Mouse (Mus musculus): Measurements from ENCODE around the gene Wnt8b. TPM values are rescaled to one million over a fixed set of nuclear protein-coding genes. Genes with fewer than 3 reads are reported as not detected.

Gene Wnt8b
- polyA plus RNA-seq, 1 experiment: not detected

DNA sequence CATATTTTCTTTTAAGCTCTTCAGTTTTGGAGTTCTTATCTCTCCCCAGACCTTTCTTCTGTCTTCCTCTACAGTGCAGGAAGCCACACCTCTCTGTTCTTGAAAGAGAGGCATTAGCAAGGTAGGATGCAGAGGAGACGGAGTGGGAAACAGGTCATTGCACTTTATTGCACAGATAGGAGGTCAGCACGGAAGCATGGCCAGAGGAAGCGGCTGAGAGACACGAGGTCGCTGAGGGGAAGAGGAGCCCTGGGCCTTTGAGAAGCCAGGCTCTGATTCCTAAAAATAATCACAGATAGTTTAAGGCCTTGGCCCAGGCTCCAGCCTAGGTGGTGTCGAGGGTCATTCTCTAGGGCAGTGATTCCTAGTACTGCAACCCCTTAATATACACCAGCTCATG, 22.5 kb downstream of the Wnt8b start:
- TF ChIP-seq CTCF (IDR thresholded peaks at IDR 0.05; ENCODE audit: extremely low read depth, insufficient read length, insufficient replicate concordance, low read depth, low read length): no peak
- TF ChIP-seq POLR2A (IDR thresholded peaks at IDR 0.05; ENCODE audit: low read depth, low read length): no peak
- Histone ChIP-seq H3K4me3 (ENCODE audit: low read depth, low read length) (no peak overlapping the region), H3K4me1 (ENCODE audit: control insufficient read depth, insufficient read depth, insufficient read length, low read length) (peaks cover 9% of the 10 kb centered on the region; the same call in 1 of the 2 replicates), H3K27ac (ENCODE audit: insufficient read depth, low read depth, low read length) (no peak overlapping the region), H3K36me3 (ENCODE audit: control insufficient read depth, insufficient read depth, low read length) (no peaks in the 10 kb centered on the region), H3K27me3 (ENCODE audit: control insufficient read depth, insufficient read depth, low read length) (peaks cover 22% of the 10 kb centered on the region)
- 63% methylated on average over 6 of the region's 6 CpGs for WGBS

DNA sequence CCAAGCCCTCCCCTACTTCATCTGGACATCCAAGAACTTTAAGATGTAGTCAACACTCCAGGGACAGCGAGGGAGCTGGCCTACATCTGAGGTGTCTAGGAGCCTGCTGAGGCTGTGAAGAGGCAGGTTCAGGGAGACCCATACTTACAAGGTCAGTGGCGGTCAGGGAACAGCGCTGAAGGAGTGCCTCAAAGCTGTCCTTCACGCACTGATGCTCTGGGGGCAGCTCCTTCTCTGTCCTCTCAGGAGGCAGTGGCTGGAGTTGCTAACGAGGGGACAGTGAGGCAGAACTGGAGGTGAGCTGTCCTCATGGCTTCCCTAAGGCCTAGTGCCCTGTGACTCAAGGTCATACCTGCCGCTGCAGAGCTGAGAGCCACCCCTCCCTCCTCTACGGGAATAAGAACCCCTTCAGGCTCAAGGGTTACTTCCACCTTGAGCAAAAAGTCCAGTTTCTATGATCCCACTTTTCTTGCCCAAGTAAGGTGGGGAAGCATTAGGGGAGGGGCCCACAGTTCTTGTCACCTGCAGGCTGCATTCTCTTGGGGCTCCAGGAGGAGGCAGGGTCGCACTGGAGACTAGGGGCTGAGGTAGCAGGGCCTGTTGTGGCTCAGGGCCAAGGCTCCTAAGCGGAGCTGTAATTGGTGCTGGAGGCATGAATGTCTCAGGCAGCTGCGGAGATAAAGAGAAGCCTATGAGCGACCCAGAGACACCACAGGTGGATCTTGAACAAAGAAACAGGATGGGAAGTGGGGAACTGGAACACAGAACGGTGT, 24.9 kb downstream of the Wnt8b start:
- no peak for TF ChIP-seq POLR2A (IDR thresholded peaks at IDR 0.05; ENCODE audit: low read depth, low read length)
- WGBS: 63% methylated on average over 12 of the region's 12 CpGs
- peaks cover 2% of the 10 kb centered on the region; the same call in 1 of the 2 replicates for H3K4me1 ChIP-seq (ENCODE audit: control insufficient read depth, insufficient read depth, insufficient read length, low read length)

DNA sequence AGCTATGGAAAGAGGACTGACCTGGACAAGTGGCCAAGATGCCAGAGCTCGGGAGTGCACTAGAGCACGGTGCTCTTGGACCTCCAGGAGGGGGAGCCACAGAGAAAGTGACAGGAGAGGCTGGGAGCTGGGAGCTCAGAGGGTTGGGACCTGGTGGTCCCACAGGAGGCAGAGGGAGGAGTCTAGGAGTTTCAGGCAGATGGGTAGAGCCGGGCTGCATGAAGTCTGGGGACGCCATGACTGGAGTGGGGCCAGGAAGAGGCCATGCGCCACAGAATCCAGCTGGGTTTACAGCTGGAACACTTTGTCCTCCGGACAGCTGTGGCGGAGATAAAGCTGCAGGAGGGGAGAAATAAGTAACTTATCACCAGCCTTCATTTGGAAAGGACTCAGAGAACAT, 25.9 kb downstream of the Wnt8b start:
- Histone ChIP-seq H3K27ac (ENCODE audit: insufficient read depth, low read depth, low read length) (no peak overlapping the region), H3K4me1 (ENCODE audit: control insufficient read depth, insufficient read depth, insufficient read length, low read length) (peaks cover 2% of the 10 kb centered on the region; the same call in 1 of the 2 replicates), H3K27me3 (ENCODE audit: control insufficient read depth, insufficient read depth, low read length) (no peaks in the 10 kb centered on the region; the same call in 1 of the 2 replicates), H3K36me3 (ENCODE audit: control insufficient read depth, insufficient read depth, low read length) (no peaks in the 10 kb centered on the region), H3K4me3 (ENCODE audit: low read depth, low read length) (no peak overlapping the region)
- WGBS: 18% methylated on average over 7 of the region's 7 CpGs
- no peak for TF ChIP-seq POLR2A (IDR thresholded peaks at IDR 0.05; ENCODE audit: low read depth, low read length)
- no peak for TF ChIP-seq CTCF (IDR thresholded peaks at IDR 0.05; ENCODE audit: extremely low read depth, insufficient read length, insufficient replicate concordance, low read depth, low read length)

More for the DNA sequence above, 24.9 kb downstream of the Wnt8b start:
- no peak overlapping the region for H3K4me3 ChIP-seq (ENCODE audit: low read depth, low read length)
- no peaks in the 10 kb centered on the region; the same call in 1 of the 2 replicates for H3K27me3 ChIP-seq (ENCODE audit: control insufficient read depth, insufficient read depth, low read length)
- H3K36me3 ChIP-seq (ENCODE audit: control insufficient read depth, insufficient read depth, low read length): no peaks in the 10 kb centered on the region
- H3K27ac ChIP-seq (ENCODE audit: insufficient read depth, low read depth, low read length): no peak overlapping the region

GRCm38 (mm10) chr19:44525551-44526205, 32.4 kb downstream of the Wnt8b start:
- WGBS: 73% methylated on average over 9 of the region's 9 CpGs
- TF ChIP-seq CTCF (IDR thresholded peaks at IDR 0.05; ENCODE audit: extremely low read depth, insufficient read length, insufficient replicate concordance, low read depth, low read length) (no peak), POLR2A (IDR thresholded peaks at IDR 0.05; ENCODE audit: low read depth, low read length) (no peak)
- H3K27ac ChIP-seq (ENCODE audit: insufficient read depth, low read depth, low read length): no peak overlapping the region
- H3K4me1 ChIP-seq (ENCODE audit: control insufficient read depth, insufficient read depth, insufficient read length, low read length): no peaks in the 10 kb centered on the region
- no peaks in the 10 kb centered on the region for H3K36me3 ChIP-seq (ENCODE audit: control insufficient read depth, insufficient read depth, low read length)
- H3K27me3 ChIP-seq (ENCODE audit: control insufficient read depth, insufficient read depth, low read length): no peaks in the 10 kb centered on the region
- no peak overlapping the region for H3K4me3 ChIP-seq (ENCODE audit: low read depth, low read length)

- no peak overlapping the region for H3K4me3 ChIP-seq (ENCODE audit: low read depth, low read length)
- WGBS: 78% methylated on average over 6 of the region's 6 CpGs
- TF ChIP-seq POLR2A (IDR thresholded peaks at IDR 0.05; ENCODE audit: low read depth, low read length) (no peak), CTCF (IDR thresholded peaks at IDR 0.05; ENCODE audit: extremely low read depth, insufficient read length, insufficient replicate concordance, low read depth, low read length) (no peak)
These were observed 36.7 kb downstream of the Wnt8b start for GRCm38 (mm10) chr19:44530018-44530417.

DNA sequence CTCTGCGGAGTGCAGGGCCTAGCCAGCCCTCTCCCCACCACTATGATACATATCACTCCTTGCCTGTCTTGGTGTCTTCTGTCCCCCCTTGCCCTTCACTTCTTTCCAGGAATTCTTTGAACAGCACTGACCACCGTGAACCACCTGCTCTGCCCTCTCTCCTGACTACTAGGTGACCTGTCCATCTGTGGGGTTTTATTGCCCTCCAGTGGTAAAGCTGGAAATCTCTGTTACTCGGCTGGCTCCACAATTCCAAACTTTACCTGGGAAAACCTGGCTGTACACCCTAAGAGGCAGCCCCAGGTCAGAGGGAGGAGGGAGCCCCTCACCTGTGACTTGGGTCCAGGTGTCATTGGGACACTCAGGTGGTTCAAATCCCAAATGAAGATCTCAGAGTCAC, 42.1 kb downstream of the Wnt8b start:
- WGBS: 40% methylated on average over 3 of the region's 3 CpGs
- no peak overlapping the region for H3K27ac ChIP-seq (ENCODE audit: insufficient read depth, low read depth, low read length)
- no peak overlapping the region for H3K4me3 ChIP-seq (ENCODE audit: low read depth, low read length)
- H3K4me1 ChIP-seq (ENCODE audit: control insufficient read depth, insufficient read depth, insufficient read length, low read length): no peaks in the 10 kb centered on the region
- TF ChIP-seq CTCF (IDR thresholded peaks at IDR 0.05; ENCODE audit: extremely low read depth, insufficient read length, insufficient replicate concordance, low read depth, low read length) (no peak), POLR2A (IDR thresholded peaks at IDR 0.05; ENCODE audit: low read depth, low read length) (no peak)
- H3K36me3 ChIP-seq (ENCODE audit: control insufficient read depth, insufficient read depth, low read length): no peaks in the 10 kb centered on the region
- H3K27me3 ChIP-seq (ENCODE audit: control insufficient read depth, insufficient read depth, low read length): no peaks in the 10 kb centered on the region

More at GRCm38 (mm10) chr19:44530018-44530417, 36.7 kb downstream of the Wnt8b start:
- no peaks in the 10 kb centered on the region for H3K36me3 ChIP-seq (ENCODE audit: control insufficient read depth, insufficient read depth, low read length)
- no peaks in the 10 kb centered on the region for H3K4me1 ChIP-seq (ENCODE audit: control insufficient read depth, insufficient read depth, insufficient read length, low read length)
- H3K27ac ChIP-seq (ENCODE audit: insufficient read depth, low read depth, low read length): no peak overlapping the region
- H3K27me3 ChIP-seq (ENCODE audit: control insufficient read depth, insufficient read depth, low read length): no peaks in the 10 kb centered on the region

DNA sequence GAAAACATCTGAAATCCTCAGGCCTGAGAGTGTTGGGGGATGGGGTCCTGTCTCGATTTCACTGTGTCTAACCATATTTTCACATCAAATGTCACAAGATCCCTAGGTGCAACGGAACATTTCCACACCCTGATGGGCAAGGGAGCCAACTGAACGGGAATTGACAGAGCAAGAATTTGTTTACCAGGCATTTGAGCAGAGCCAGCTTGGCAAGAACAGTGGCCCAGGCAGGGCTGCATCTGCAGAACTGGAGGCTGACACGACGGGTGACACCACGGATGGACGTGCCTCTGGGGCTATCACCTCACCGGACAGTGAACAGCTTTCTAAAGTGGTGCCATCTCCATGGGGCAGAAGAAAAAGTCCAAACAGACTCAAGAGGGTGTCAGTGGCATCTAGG, 44.1 kb downstream of the Wnt8b start:
- Histone ChIP-seq H3K27me3 (ENCODE audit: control insufficient read depth, insufficient read depth, low read length) (no peaks in the 10 kb centered on the region), H3K4me1 (ENCODE audit: control insufficient read depth, insufficient read depth, insufficient read length, low read length) (no peaks in the 10 kb centered on the region), H3K4me3 (ENCODE audit: low read depth, low read length) (no peak overlapping the region), H3K36me3 (ENCODE audit: control insufficient read depth, insufficient read depth, low read length) (no peaks in the 10 kb centered on the region), H3K27ac (ENCODE audit: insufficient read depth, low read depth, low read length) (no peak overlapping the region)
- no peak for TF ChIP-seq CTCF (IDR thresholded peaks at IDR 0.05; ENCODE audit: extremely low read depth, insufficient read length, insufficient replicate concordance, low read depth, low read length)
- no peak for TF ChIP-seq POLR2A (IDR thresholded peaks at IDR 0.05; ENCODE audit: low read depth, low read length)
- WGBS: 84% methylated on average over 8 of the region's 8 CpGs

Data from small intestine, adult 2 months (tissue).